Mouse (Mus musculus): ENCODE measurements around the gene Phyhd1.

GRCm38 (mm10) chr2:30255631-30256395 is 10.2 kb upstream of the Phyhd1 start:
- TF ChIP-seq EP300 (IDR thresholded peaks at IDR 0.05; ENCODE audit: insufficient read depth, low read depth, low read length) (no peak), POLR2A (IDR thresholded peaks at IDR 0.05; ENCODE audit: insufficient read depth, low read length) (no peak)

Measured in ES-Bruce4 (cell line).